Mouse (Mus musculus) telencephalon, adult 2 months (tissue): ENCODE data around the gene Shroom1.

Experiments
- DNase-seq: peaks from one replicate; pipeline ENCODE4 v3.0.0-alpha.2; 2011; ENCODE audit warnings: low read depth, low spot score

Gene Shroom1

DNA sequence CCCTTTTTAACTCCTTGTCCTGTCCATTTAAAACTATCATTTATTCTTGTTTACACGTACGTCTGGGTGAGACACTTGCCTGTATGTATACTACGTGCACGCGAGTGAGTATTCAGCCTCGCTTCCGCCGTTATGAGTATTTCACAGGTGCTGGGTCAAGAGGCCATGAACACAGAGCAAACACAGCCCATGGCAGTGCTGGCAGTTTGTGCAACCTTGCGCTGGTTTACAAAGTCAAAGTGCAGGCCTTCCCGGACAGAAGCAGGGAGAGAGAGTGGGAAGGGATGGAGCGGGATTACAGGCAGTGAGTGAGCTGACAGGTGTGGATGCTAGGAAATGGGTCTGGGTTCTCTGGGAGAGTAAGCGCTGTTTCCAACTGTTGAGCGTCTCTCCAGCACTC lies 10.8 kb upstream of the Shroom1 start:
- DNase-seq, result no peak

DNA sequence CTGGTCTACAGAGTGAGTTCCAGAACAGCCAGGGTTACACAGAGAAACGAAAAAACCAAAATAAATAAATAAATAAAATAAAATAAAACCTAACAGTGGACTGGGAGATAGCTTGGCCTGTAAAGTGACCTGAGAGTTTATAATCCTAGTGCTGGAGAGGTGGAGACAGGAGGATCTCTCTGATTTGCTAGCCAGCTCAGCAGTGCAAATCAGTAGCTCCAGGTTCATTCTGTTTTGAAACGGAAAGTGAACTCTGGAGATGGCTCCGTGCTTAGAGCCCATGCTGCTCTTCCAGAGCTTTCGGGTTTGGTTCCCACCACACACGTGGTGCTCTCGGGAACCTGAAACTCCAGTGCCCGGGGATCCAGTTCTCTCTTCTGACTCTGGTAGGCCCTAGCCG lies 9.0 kb upstream of the Shroom1 start:
- no peak for DNase-seq

DNA sequence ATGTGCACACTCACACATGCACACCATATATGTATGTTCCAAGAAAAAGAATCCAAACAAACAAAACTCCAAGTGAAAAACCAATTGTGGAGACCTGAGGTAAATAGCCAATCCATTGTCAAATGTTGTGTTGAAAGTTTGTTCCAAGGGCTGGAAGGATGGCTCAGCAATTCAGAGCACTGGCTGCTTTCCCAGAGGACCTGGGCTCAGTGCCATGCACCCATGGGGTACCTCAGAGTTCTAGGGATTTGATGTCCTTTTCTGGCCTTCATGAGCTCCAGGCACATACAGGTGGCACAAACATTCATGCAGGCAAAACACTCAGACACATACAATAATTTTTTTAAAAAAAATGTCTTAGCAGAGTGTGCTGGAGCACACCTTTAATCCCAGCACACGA lies 8.5 kb upstream of the Shroom1 start:
- no peak for DNase-seq

DNA sequence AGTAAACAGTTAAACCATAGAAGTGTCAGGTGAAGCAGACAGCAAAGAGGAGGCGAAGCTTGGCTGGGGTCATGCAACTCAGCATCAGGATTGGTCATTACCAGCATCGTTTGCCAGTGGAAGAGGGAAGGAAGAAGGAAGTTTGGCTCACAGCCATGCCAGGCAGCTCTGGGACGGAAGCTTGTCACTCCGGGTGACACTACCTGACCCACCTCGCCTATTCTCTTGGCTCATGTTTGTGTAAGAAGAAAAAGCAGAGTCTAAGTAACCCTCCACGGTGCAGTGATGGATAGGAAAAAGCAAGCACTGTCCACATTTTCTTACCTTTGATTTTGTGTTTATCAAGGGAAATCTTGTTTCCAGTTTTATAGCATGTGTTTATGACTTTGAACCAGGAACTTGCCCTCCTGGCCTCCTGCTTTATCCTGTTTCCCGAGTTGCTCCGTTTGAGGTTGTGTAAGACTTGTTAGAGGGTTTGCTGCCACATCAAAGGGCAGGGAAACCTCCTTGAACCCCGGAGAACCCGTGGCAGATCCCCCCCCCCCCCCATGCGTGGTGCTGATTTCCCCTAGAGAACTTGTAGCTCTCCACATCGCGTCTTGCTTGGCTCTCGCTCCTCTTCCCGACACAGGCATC lies 6.8 kb upstream of the Shroom1 start:
- DNase-seq, result no peak

DNA sequence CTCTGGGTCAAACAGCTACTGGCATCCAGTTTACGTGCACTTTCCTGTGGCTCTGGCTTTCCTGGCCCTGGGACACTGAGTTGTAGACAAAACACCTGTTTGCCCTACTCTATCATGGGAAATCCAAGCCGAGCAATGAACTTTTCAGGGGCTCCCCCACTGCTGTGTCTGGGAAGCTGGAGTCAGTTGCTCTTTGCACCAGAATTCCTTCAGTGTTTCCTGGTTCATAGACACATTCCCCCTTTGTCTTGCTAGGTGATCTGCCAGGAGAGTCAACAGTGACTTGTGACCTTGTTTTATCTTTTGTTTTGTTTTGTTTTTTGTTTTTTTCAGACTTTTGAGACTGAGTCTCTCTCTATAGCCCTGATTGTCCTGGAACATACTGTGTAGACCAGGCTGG lies 5.6 kb upstream of the Shroom1 start:
- DNase-seq, result no peak

DNA sequence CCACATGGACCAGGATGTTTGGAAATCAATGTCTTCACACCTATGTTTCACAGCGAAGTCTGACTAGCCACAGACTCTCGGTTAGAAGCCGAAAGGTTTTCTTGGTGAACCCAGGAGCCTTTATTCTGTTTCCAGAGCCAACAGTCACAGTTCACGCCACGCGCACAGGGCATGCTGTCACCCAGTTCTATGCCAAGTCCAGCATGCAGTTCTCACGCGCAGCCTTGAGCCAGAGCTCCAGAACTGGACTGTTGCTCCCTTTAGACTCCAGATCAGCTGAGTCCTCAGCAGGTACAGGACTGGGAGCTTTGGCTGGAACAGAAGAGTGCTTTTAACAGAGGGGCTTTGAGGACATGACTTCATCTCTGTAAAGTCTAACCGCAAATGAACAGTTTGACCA lies 4.6 kb upstream of the Shroom1 start:
- DNase-seq, result no peak

DNA sequence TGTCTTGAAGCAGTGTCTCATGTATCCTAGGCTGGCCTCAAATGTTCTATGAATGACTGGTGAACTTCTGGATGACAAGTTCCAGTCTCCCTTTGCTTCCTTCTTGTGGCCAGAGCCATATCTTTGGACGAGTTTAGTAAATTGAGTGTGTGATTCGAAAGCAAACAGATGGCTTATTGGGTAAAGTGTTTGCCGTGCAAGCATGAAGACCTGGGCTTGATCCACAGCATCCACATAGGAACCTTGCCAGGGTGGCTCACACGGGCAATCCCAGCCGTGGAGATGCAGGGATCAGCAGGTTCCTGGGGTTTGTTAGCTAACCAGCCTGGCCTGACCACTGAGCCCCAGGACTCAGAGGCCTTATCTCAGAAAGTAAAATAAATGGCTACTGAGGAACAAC lies 4.0 kb upstream of the Shroom1 start:
- no peak for DNase-seq

DNA sequence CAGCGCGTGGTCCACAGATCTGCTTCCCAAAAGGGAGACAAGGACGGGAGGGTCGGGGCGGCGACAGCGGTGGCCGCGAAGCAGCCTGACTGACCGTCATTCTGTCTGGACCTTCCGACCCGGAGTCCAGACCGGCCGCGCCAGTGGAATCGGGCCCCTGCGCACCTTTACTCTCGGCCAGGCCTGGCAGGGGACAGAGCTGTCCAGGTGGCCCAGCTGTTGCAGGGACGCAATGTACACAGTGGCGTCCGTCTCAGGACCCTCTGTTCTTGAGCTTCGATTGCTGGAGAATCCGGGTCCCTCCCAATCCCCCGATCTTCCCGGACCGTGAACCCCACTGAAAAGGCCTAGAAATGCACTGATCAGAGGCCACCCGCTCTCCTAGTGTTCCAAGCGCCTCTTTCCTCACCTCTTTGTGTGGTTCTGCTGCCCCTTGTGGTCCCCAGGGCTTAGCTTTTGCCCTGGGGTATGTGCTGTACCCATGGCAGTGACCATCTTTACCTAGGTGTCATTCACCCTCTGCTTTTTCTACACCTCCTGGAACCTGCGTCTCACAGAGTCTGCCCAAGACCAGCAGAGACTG lies 458 bp downstream of the Shroom1 start:
- no peak for DNase-seq

DNA sequence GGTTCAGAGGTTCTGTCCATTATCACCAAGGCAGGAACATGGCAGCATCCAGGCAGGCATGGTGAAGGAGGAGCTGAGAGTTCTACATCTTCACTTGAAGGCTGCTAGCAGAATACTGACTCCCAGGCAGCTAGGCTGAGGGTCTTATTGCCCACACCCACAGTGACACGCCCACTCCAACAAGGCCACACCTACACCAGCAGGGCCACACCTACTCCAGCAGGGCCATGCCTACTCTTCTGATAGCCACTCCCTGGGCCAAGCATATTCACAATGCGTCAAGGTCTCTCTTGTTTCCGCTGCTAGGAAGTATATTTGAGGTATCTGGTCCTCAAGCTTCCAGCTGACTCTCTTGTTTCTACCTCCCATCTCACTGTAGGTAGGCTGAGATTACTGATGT lies 2.0 kb downstream of the Shroom1 start:
- no peak for DNase-seq

DNA sequence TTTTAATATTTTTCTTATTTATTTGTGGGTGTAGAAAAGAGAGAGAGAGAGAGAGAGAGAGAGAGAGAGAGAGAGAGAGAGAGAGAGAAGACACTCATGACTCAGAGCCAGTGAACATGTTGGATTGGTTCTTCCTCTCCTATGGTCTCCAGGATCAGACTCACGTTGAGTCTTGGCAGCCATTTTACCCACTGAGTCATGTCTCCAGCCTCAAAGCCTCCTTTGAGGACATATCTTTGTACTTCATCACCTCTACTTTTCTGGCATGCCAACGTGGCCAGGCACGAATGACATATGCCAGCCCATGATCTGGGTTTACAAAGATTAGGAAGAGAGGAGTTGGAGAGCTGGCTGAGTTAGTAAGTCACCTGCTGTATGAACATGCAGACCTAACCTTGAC lies 3.2 kb downstream of the Shroom1 start:
- no peak for DNase-seq

DNA sequence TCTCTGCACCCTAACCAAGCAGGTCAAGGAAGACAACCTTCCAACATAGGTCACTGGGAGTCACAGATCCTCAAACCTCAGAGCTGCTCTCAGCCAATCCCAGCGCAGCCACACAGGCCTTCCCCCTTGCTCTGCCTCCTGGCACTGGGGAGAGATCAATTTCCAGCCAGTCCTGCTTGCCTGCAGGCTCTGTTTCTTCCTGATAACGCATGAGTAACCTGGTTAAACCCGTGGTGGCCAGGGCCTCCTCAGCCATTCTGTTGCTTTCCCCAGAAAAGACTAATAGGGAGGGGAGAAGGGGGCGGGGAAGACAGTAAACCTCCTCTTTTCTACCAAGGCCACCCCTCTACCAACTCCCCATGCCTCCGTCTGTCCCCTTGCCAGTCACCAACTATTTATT lies 4.7 kb downstream of the Shroom1 start:
- DNase-seq, result no peak

DNA sequence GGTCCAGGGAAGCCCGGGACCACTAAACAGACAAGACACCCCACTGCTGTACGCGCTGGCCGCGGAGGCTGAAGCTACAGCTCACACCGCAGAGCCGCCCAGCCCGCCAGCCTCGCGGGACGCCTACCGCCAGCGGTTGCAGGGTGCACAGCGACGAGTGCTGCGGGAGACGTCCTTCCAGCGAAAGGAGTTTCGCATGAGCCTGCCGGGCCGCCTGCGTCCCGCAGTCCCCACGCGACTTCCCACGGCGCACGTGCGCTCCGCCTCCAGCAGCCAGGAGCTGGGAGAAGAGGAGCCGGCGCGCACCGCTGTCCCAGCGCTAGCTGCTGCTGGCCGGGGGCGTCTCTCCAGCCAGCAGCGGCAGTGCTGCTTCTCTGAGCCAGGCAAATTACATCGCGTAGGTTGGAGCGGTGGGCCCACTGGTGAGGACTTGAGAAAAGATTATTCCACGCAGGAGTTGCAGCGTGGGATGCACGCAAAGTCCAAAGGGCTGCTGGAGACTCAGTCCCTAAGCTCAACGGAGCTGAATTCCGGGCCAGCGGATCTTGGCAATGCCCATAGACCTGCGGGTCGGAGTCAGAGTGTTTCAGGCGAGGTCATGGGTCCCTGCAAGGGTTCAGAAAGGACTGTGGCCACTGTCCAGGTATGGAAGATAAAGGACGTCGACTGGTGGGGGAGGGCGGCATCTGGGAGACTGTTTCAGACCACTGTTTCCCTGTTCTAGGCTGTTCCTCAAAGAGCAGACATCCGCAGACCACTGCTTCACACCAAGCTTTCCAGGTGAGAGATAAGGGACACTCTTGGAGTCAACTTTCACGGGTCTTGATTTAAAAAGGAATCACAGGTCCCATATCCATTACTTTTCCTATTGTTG lies 6.8 kb downstream of the Shroom1 start:
- peak; percentile 55 for DNase-seq

DNA sequence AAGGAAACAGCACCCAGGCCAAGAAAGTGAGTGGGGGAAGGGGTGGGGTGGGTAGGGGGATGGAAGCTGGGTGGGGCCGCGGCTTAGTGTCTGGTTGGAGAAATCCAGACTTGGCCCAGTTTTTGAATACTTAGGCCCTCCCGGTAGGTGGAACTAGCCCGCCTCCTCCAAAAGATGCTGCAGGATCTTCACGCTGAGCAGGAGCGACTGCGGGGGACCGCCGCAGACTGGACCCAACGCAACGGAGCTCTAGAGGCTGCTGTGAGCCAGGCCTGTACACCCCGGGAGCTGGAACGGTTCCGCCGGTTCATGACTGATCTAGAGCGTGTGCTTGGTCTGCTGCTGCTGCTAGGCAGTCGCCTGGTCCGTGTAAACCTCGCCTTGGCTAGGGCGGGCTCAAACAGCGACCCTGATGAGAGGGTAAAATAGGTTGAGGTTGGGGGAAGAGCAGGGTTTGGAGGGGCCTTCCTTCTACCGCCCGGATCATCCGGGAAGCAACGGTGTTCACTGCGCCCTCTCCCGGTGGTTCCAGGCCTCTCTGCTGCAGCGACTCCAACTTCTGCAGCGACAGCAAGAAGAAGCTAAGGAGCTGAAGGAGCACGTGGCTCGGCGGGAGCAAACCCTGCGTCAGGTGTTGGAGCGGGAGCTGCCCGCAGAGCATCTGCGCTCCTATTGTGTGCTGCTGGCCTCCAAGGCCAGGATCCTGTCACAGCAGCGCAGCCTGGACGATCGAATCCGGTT lies 9.4 kb downstream of the Shroom1 start:
- peak; percentile 77 for DNase-seq

DNA sequence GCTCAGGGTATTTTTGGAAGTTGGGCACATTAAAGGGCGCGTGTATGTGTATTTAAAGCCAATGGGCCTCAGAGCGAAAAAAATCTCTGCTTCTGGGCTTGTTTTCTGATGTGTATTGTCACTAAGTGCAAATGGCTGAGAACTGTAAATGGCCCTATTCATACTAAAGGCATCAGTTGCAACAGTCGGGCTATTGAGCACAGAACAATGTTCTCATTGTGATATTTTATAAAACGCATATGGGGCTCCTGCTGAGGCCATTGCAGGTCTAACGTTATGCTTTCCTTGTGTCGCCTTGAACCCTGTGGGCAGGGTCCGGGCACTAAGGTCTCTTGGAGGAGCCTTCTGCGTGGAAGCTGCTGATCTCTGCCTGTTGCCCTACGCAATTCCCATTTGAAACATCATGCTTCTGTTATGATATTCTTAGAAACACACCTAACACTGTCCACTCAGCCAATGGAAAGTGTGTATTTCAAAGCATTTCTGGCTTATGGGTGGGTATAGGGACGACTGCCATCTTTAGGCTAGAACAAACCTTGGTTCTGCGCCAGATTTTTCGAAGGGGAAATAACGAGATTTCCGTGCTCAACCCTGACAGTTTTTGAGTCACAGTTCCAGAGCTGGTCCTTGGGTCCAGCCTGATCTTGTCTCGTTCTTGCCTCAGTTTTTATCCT lies 12.4 kb downstream of the Shroom1 start:
- DNase-seq, result no peak

DNA sequence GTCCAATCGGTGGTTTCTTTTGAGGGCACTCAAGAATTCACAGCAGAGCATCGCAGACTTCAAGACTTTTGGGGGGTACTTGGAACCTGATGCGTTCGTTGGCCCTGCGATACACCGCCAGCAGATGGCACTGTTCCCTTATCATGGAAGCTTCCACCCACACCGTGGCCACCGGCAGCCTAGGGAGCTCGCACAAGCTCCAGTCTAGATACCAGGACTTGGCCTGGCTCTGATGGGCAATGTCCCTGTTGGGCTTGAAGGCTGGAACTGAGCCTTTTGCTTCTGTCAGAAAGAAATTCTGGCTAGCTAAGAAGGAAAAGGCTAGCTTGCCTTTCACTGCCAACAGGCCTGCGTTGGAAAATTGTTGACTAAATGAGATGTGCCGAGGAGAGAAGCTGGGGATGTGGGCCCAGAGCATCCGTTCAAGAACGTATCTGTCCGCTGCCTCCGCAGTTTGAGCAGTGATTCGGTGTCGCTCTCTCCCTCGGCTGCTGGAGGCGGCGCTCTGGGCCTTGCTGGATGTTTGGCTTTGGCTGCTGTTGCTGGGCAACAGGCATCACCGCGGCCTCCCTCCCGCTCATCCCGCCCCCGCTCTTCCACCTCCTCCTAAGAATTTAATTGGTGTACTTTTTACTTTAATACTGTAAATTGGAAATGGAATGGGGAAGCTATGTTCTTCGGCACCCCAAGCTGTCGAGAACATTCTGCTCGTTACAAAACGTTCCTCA lies 13.1 kb downstream of the Shroom1 start, which contains the start of gene Gm9837:
Gene Gm9837, minus strand, starts transcription at position 512 of the 728 bp plus-strand sequence.
- peak; percentile 95 for DNase-seq

DNA sequence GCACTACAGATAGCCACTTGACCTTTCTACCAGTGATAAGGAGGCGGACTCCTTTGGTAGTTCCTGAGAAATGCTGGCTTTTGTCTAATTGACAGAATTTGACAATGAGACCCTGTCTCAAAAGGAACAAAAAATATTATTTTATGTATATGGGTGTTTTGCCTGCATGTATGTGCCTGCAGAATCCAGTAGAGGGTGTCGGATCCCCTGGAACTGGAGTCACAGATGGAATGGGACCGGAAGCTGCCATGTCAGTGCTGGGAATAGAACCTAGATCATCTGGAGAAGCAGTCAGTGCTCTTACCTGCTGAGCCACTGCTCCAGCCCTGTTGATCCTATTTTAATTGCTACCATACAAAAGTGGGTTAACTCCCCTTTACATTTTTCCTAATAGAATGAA lies 15.7 kb downstream of the Shroom1 start:
- DNase-seq, result no peak

DNA sequence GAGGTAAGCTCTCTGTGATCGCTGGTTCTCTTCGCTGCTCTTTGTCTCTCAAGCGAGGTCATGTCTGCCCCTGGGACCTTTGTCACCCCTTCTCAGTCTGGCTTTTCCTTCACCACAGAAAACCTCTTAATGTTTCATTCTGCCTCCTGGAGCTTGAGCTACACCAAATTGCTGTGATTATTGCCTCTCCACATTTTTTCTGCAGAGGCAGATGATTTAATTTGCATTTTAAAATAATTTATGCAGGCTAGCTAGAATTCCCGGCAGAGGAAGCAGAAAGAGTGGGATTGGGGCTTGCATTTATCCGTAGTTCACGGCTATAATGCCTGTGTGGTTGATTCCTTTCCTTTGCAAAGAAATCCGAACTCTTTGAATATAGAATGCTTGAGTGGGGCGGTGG lies 18.6 kb downstream of the Shroom1 start:
- DNase-seq, result no peak

DNA sequence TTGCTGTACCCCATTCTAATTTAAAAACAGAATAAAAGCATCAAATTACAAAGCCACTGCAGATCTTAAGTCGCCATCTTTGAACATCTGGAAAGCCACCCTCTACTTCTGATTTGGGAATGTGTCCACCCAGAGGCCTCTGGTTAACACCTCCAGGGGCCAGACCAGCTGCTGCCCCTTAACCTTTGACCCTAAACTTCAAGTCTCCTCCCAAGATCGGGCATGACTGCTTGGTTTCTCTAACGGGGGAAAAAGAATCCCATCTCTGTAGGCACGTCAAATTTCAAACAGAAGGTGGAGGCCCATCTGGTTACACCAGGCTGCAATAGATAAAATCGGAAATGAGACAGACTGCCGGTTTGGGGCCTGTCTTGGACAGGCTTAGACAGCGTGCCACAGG lies 20.8 kb downstream of the Shroom1 start:
- no peak for DNase-seq

DNA sequence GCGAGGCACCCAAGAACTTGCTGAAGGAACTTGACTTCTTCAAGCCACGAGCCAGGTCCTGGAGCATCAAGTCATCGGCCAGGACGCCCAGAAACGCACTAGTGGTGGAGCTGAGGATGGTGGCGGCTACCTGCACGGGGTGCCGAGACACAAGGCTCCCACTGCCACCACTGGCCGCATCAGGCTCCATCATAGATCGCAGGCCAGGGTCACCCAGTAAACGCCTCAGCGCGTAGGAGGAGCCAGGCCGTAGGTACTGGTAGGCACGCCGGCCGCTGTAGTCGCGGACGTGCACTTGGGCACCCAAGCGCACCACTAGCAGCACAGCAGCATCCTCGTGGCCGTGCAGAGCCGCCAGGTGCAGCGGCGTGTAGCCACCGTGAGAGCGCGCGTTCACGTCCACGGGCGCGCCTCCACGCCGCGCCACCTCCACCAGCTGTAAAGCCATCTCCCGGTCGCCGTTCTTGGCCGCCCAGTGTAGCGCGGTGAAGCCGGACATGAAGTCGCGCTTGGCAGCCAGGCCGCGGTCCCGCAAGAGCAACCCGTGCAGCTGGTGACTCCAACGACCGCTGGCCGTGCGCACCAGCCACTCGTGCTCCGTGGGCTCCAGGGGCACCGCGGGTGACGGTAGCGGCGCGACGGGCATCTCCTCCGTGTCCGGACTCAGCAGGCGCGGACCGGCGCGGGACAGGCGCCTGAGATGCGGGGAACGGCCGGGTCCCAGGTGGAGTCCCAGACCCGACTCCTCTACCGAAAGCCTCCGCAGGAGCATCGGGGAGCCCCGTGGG lies 21.6 kb downstream of the Shroom1 start:
- DNase-seq, result no peak

DNA sequence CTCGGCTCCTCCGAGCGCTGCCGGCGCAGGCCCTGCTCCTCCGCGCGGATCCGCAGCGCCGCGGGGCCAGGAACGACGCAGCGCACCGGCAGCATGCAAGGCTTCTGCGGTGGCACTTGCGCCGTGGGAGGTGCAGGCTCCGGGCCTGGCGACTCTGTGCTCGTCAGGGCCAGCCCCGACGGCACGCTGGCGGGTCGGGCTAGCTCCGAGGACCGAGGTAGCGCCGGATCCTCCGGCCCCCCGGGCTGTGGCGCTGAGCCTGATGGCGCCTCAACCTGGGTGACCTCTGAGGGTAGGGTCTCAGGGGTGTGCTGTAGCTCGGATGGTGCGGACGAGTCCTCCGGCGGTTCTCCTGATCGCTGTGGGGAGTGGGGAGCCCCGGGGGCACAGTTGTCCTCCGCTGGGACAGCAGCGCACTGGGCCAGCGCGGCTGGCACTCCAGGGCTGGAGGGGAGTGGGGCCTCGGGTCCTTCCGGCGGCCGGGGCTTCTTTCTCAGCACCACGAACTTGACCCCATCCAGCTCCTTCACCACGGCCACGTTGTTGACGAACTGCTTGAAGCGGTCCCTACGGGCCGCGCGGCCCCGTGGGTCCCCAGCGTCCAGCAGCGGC lies 22.3 kb downstream of the Shroom1 start:
- no peak for DNase-seq
